Mouse (Mus musculus): Measurements from ENCODE around the gene Pgm5. TPM values are rescaled to one million over a fixed set of nuclear protein-coding genes. Genes with fewer than 3 reads are reported as not detected.

Pgm5 gene
- total RNA-seq, 2 experiments from 2014 or later = not detected

DNA sequence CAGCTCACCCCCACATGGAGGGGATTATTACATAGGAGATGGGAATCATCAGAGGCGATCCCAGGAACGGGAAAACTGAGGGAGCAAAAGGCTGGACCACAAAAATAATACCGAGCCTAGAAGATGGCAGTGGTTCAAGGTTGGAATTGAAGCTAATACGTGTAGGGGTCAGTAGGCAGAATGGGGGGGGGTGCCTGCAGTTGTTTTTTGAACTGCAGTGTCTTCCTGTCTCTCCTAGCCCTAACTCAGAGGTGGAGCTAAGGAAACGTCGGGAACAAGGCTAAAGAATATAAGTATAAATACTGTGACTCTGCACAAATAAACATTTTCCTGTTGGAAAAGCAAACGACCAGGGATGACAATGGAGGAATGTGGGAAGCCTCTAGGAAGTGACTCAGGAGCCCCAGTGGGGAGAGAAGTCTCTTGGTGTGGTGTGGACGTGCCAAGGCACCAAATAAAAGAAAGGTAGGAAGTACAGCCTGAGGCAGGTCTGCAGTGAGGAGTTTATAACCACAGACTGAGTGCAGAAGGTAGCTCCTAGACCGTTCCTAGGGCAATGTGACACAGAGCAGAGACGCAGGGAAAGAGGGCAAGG, 189.2 kb downstream of the Pgm5 start:
- ATAC-seq (ENCODE audit: poor library complexity, severe bottlenecking) = no peak

DNA sequence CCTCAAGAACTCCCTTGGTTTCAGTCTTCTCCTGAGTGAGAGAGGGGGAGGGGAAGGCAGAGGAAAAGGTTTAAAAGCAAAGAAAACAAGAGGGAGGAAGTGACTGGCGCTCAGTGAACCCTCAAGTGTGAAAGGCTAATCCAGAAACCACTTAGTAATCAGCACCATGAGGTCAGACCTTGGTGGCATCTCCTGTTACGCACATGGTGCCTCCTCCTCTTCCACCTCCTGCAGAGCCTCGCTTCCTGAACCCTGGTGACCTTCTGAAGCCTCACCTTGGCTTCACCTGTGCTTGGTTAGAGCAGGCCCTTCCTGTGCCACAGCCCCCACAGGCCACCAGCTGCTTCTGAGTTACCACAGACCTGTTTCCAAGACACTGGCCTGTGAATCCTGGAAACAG, 190.1 kb downstream of the Pgm5 start:
- ATAC-seq (ENCODE audit: poor library complexity, severe bottlenecking) = no peak

DNA sequence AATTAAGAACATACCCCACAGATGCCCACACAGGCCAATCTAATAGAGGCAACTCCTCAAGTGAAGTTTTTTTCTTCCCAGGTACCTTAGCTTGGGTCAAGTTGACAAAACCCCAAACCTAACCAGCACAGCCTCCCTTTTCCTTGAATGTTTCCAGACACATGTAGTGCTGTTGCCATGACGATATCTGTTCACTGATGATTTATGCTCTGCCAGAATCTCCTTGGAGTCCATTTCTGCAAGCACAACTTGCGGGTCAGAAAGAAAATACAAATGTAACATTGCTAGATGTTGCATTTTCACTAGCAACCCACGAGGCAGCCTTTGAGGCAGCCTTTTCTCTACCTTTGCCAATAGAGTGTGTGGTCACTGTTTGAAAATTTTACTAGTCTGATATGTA, 194.1 kb downstream of the Pgm5 start:
- ATAC-seq (ENCODE audit: poor library complexity, severe bottlenecking) = no peak

DNA sequence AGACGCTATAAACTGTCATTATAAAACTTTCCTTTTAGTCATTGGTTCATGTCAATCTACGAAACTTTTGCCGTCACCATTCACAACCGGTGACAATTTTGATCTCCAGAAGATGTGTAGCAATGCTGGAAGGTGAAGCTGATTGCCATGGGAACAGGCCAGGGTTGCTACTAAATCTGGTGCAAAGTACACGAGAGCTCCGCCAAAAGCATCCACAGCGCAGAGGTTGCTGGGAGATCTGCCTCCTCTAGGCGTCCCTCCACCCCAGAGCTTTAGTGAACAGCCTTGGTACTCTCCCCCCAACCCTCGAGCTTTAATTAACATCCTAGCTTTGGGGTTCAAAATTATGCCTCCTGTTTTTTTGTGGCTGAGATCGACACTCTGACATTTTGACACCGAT, 195.9 kb downstream of the Pgm5 start:
- ATAC-seq (ENCODE audit: poor library complexity, severe bottlenecking) = no peak

DNA sequence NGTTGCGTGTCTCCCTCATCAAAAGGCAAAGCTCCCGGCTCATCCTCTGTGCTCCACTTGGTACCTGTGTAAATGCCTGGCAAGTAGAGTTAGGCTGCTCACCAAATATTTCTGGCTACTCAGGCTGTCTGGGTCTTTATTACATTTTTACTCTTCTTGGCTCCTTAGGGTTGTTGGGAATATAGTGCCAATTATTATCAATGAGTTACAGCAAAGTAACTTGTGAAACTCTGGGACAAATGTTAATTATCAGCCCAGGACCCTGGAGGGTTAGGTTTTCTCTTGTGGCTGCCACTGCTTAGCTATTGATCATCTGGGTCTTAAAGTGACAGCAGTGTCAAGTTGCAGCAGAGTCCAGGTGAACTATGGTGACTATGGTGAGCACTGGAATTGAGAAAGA, 199.3 kb downstream of the Pgm5 start:
- no peak for ATAC-seq (ENCODE audit: poor library complexity, severe bottlenecking)

DNA sequence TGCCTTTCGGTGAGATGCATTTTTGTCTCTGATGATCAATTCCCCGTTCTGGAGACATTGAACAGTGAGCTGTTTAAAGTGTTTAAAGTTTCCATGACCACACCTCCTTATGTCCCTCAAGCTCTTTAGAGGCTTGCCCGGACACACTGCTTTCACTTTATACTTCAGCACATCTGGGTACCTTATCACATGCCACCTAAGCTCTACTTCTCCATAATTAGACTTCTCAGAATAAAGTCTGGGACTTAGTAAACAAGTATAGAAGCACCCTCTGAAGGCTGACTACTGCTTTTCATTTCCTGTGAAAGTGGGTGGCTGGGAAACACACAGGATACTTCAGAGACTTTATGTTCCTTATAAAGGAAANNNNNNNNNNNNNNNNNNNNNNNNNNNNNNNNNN, 204.7 kb downstream of the Pgm5 start:
- ATAC-seq (ENCODE audit: poor library complexity, severe bottlenecking) = no peak

DNA sequence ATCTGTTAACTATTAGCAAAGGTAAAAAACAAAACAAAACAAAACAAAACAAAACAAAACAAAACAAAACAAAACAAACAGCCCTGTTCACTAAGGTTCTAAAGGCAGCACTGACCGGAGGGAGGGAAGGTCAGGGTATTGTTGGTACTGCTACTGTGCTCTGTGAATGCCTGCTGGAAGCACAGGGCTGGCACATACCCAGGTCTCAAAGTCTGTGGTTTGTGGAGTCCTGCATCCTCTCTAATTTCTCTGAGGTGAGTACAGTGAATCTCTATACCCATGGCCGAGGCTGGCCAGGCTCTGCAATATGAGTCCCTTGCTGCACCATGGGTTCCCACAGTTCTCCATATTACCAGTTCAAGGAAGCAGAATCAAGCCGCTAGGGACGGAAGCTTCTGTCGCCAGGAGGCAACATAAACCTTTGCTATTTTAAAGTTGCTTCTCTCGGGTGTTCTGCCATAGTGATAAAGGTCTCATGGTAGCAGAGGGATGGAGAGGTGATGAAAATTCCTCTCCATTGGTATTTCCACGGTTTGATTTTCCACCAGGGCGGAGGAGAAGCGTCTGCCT, 208.3 kb downstream of the Pgm5 start:
- no peak for ATAC-seq (ENCODE audit: poor library complexity, severe bottlenecking)

DNA sequence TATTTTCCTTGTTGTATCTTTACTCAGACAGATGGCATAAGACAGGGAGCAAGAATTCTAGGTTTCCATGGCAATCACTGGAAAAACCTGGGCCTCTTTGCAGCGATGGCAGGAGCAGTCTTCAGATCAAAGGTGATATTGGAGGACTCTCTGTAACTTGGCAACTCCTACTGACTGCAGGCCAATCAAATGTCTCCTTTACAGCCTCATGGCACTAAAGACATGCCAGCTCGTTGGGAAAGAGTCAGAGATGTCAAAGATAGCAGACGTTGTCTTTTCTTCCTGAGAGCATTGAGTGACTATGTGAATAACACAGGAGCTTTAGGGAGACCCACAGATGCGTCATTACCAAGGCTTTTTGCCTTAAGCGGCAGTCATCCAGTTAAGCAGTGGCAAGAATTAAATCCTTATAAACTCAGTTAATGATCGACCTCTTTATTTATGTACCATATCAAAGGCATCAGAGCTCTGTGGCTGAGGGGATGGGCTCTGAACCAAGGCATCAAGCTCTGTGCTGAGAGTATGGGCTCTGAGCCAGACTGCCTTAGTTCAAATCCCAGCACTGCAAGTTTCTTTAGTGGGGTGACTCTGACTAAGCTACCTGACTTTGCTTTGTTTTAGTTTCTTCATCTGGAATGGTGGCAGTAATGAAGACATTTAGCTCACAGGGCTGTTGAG, 209.2 kb downstream of the Pgm5 start:
- ATAC-seq (ENCODE audit: poor library complexity, severe bottlenecking) = no peak

DNA sequence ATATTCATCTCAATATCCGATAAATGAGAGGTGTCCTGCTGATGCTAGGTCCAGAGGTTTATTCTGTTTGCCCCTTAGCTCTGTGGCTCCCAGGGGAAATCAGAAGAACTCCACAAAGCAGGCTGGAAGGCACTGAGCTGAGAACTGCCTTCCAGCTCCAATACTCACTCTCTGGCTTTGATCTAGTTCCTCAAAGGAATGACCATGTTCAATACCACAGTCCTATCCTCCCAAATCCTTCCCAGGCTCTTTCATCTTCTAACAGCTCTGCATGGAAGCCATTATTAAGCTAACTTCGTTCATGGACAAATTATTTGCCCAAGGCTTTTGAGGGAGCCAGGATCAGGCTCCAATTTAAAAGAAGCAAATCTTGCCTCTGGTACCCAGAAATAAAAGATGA, 210.1 kb downstream of the Pgm5 start:
- no peak for ATAC-seq (ENCODE audit: poor library complexity, severe bottlenecking)

DNA sequence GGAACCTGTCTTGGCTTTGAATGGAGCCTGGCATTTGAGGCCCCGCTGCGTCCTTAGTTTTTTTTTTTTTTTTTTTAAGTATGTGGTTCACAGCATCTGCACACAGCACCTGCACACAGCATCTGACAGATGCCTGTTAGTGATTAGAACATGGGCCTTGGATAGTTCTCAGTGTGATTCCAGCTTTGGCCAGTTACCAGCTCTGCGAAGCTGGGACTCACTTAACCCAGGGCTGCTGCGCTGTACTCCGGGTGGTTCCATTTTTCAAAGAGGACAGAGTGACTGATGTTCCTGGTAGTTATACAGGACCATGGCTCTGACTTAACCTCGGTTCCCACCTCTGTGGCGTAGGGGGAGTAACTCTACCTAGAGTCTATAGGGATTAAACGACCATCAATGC, 211.2 kb downstream of the Pgm5 start:
- no peak for ATAC-seq (ENCODE audit: poor library complexity, severe bottlenecking)

DNA sequence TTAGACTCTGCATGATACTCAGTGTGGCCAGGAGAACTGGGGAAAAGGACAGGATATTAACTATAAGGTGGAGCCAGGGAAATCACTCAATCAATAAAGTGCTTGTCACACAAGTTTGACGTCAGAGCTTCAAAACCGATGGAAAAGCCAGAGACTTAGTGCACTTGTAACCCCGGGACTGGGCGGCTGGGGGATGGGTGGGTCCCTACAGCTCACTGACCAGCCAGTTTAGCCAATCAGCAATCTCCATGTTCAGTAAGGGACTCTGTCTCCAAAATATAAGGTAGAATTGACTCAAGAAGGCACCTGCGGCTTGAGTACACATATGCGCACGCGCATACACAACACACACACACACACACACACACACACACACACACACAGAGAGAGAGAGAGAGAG, 213.6 kb downstream of the Pgm5 start:
- no peak for ATAC-seq (ENCODE audit: poor library complexity, severe bottlenecking)

DNA sequence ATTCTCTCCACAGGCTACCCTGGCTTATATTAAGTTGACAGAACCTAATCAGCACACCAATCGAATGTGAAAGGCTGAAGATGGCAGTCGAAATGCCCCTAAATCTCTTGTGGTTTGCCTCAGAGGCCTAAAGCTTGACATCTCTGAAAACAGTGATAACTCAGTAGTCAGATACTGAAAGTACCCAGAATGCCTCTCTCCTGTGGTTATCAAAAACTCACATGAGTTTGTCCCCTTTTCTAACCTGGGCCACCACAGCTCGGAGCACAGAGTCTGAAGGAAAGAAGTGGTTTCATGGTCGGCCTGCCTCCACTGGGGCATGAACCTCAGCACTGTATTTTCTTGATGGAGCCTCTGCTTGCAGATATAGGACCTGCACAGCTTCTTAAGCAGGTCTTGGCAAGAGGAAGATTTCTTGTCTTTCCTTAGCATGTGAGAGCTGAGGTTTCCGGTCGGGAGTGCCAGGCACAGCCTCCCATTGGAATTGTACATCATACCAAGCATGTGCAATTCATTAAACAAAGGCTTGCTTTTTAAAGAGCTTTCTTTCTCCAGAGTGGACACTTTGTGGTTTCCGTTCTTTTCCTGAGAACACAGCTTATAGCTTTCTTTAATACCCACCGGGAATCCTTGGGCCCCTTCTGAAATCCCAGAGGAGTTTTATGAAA, 215.4 kb downstream of the Pgm5 start:
- no peak for ATAC-seq (ENCODE audit: poor library complexity, severe bottlenecking)

DNA sequence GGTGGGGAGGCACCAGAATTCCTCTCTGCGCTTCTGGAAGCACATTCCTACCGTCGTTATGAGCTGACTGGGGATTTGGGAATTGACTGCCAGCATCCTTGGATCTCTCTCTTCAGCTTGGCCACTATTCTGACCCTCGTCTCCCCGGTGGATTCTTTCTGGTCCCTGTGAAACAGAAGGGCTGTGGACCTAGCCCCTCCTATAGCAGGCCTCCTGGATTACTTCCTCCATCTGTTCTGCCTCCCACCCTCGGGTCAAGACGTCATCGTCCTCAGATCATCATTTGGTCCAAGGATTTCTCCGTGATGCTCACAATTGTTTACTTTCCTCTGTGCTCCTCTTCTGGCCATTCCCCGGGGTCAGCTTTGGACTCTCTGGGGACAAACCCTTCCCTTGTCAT, 216.7 kb downstream of the Pgm5 start:
- no peak for ATAC-seq (ENCODE audit: poor library complexity, severe bottlenecking)

DNA sequence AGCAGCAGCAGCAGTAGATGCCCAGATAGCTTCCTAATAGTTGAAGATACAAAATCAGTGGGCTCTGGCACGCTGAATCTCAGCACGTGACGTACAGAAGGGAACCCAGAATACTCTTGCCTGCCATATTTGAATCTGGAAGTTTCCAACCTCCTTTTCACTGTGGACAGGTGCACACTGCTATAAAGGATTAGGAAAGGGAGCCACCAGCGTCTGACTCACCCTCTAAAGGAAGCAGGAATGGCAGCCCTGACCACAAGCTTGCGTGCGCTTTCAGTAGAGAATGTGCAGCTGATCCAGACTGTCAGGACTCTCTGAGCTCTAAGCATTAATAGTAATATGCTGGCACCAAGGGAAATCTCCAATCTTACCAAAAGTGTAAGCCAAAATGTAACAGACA, 220.7 kb downstream of the Pgm5 start:
- ATAC-seq (ENCODE audit: poor library complexity, severe bottlenecking) = no peak

DNA sequence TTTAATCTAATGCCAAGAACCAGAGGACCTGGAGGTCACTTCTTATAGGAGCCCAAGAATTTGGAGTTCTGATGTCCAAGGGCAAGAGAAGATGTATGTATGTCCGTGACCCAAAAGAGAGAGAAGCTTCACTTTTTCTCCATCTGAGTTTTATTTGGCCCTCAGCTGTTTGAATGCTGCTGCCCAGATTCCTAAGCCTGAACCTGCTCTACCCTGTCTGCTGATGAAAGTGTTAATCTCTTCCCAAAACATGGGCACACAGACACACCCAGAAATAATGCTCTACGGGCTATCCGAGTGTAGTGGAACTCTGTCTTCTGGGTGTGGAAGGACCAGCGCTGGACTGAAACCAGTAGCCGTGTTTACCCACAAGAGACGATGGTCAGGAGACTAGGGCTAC, 223.7 kb downstream of the Pgm5 start:
- no peak for ATAC-seq (ENCODE audit: poor library complexity, severe bottlenecking)

DNA sequence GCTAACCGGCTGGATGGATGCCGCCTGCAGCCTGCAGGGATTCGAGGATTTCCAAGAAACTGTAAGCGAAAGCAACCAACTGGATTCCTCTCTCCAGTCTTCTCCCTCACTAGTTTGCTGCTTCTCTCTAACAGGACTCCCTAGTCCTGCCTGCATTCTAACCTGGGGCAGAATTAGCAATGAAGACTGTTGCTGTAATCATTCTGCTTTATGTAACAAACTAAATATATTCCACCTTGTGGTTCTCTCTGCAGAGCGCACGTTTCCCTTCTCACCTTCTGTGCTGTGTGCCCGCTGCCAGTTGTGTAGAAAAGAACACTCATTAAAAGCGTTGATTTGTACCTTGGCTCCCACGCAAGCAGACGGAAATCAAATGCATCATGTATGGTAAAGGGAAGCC, 225.0 kb downstream of the Pgm5 start:
- no peak for ATAC-seq (ENCODE audit: poor library complexity, severe bottlenecking)

DNA sequence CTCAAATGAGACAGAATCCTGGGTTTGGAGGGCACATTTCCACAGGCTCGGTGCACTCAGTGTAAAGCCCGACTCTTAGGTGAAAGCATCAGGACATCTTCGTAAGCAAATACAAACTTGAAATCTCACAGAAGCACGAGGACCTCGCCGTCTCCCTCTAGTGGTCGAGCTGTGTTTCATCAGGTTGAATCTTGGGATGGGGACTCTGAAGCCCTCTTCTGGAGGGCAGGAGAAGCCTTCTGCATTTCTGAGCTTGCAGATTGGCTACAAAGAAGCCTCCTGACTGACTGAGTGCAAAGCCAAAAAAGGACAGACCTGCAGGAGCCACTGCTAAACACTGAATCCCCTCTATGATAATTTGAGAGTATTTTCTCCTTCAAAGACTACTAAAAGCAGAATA, 227.1 kb downstream of the Pgm5 start:
- peak; percentile 84 for ATAC-seq (ENCODE audit: poor library complexity, severe bottlenecking)

Other genes starting within 250 kb of the Pgm5 start
- not detected in 2 replicates for gene Tmem252, start 187.8 kb downstream of the Pgm5 start, total RNA-seq (2015)
- gene Tmem252, start 187.8 kb downstream of the Pgm5 start, total RNA-seq (2017) = not detected in 2 replicates
- gene Gm10053, start 13.8 kb upstream of the Pgm5 start, total RNA-seq (2015) = 170 and 178 TPM in 2 replicates
- gene Gm10053, start 13.8 kb upstream of the Pgm5 start, total RNA-seq (2017) = 64.0 and 121 TPM in 2 replicates
- gene Foxd4, start 39.3 kb upstream of the Pgm5 start, total RNA-seq (2015) = 0.74 and 0.84 TPM in 2 replicates
- 0.51 TPM in 1 of 2 replicates, not detected in the other for gene Foxd4, start 39.3 kb upstream of the Pgm5 start, total RNA-seq (2017)
- 5.9 and 7.3 TPM in 2 replicates for gene Cbwd1, start 99.8 kb upstream of the Pgm5 start, total RNA-seq (2015)
- gene Cbwd1, start 99.8 kb upstream of the Pgm5 start, total RNA-seq (2017) = 10.4 and 16.2 TPM in 2 replicates
- gene Dock8, start 137.7 kb upstream of the Pgm5 start, total RNA-seq (2015) = 168 and 172 TPM in 2 replicates
- gene Dock8, start 137.7 kb upstream of the Pgm5 start, total RNA-seq (2017) = 89.8 and 102 TPM in 2 replicates